In the genomic region with DNA sequence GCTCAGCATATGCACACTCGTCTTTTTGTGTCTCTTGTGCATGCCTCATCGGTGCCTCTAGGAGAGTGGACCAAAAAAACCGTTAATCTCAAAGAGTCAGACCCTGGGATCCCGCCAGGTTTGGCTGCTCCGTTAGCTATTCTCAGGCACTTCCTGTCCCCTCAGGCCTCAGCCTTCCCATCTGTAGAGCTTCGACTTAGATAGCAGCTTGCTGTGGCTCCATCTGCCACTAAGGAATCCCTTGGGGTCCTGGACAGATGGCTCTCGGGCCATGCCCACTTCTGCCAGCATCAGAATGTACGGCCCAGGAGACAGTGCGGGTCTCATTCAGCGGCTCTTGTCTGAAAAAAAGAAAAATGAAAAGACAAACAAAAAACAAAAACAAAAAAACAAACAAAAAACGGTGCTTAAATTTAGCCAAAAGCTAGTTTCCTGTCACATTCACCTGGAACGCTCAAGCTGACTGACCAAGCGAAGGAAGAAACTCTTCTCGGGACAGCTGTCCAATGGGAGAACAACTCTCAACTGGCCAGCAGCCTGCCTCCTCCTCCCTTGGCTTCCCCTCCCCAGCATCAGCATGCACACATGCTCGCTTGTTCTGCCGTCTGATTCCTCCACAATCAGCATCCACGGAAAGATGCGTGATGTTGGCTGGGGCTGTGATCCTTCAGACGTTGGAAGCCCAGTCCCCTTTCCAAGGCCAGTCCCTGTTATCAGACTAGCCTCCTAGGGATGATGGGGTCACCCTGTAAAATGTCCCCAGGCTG, we compare ENCODE assay signal across 13 mouse cellular contexts.
A peak's percentile ranks its signal among the peaks of the same experiment; 100 is the strongest.
DNase-seq lines count a peak whose midpoint lies in the region; ATAC-seq lines count a peak whose summit lies in the region.
"Had no signal": no experiment of that assay in that cellular context is flagged by ENCODE, and none has a peak within 500 bp of the region (broad histone marks: within the 10 kb centered on the region; RNA-seq: fewer than 3 reads in every experiment).

No protein-coding gene starts in this region.

- H3K27me3 ChIP-seq in hindbrain, embryonic 15.5 days: no peaks in the 10 kb centered on the region
- H3K27me3 ChIP-seq: limb, embryonic 12.5 days; lung, embryonic 15.5 days had no signal

- H3K4me3 ChIP-seq in hindbrain, embryonic 15.5 days: no peak overlapping the region
- H3K4me3 ChIP-seq: erythroblast, embryonic 14.5 days; limb, embryonic 12.5 days; lung, embryonic 15.5 days had no signal

- peak; percentile 6 for DNase-seq in gastrocnemius, adult 18-20 months (ENCODE audit: low spot score)
- no peak for DNase-seq in gastrocnemius, postnatal 25 days
- DNase-seq in brain, adult 2 months (ENCODE audit: low read depth, low spot score): peak; percentile 99
- peak; percentile 93 to 96 for DNase-seq in cerebellum, postnatal 25 days
- no peak for DNase-seq in MN1 (ENCODE audit: low spot score)
- no peak for DNase-seq in spleen, postnatal 10 days (ENCODE audit: low spot score in 2 of 2)
- DNase-seq in urinary bladder, postnatal 25 days (ENCODE audit: low spot score): no peak
- DNase-seq: B cell, adult 2 months had no signal

- H3K4me2 ChIP-seq in hindbrain, embryonic 15.5 days: no peak overlapping the region
- H3K4me2 ChIP-seq: limb, embryonic 12.5 days; lung, embryonic 15.5 days had no signal

- ATAC-seq in hindbrain, embryonic 15.5 days (ENCODE audit: low FRiP score, low read depth): peak; percentile 69

- no peaks in the 10 kb centered on the region for H3K36me3 ChIP-seq in hindbrain, embryonic 15.5 days
- H3K36me3 ChIP-seq: limb, embryonic 12.5 days; lung, embryonic 15.5 days had no signal

- no peak overlapping the region for H3K9ac ChIP-seq in hindbrain, embryonic 15.5 days
- H3K9ac ChIP-seq: limb, embryonic 12.5 days; lung, embryonic 15.5 days had no signal

- H3K4me1 ChIP-seq in hindbrain, embryonic 15.5 days (replicated peaks): peaks cover 35% of the 10 kb centered on the region
- H3K4me1 ChIP-seq: lung, embryonic 15.5 days had no signal

- H3K27ac ChIP-seq in hindbrain, embryonic 15.5 days (replicated peaks): peak overlapping the region; percentile 57
- H3K27ac ChIP-seq: kidney, postnatal 0 days; limb, embryonic 12.5 days; lung, embryonic 15.5 days had no signal

- H3K9me3 ChIP-seq in hindbrain, embryonic 15.5 days: no peaks in the 10 kb centered on the region
- H3K9me3 ChIP-seq: limb, embryonic 12.5 days; lung, embryonic 15.5 days had no signal

- WGBS in hindbrain, embryonic 15.5 days: 33% methylated on average over 19 of the region's 19 CpGs

Comparison
In these comparisons a context has a peak if more than half of its experiments do, and no peak if none do; other contexts are left out.
1. DNase-seq: peak in gastrocnemius, adult 18-20 months (single experiment), brain, adult 2 months (single experiment) and cerebellum, postnatal 25 days (2 of 2); none in gastrocnemius, postnatal 25 days (single experiment), MN1 (single experiment), spleen, postnatal 10 days (0 of 2) and urinary bladder, postnatal 25 days (single experiment).